Mouse (Mus musculus) adrenal gland, postnatal 10 days (tissue): ENCODE measurements around the gene Abca6. TPM values are rescaled to one million over a fixed set of nuclear protein-coding genes. Genes with fewer than 3 reads are reported as not detected.

Experiments
- DNase-seq: peaks from one replicate; pipeline ENCODE4 v3.0.0; 2021; ENCODE audit warnings: mixed read lengths
- total RNA-seq, 2 experiments: library from RNA; stranded (reverse); gene quantifications; 2 replicates each; pipeline ENCODE4 v1.2.3; 2021

Gene Abca6
- total RNA-seq, 2 experiments from 2014 or later = 10.6 to 21.0 TPM

- no peak for DNase-seq
Observed at GRCm38 (mm10) chr11:110196561-110197306, 54.8 kb downstream of the Abca6 start.

- no peak for DNase-seq
Observed at GRCm38 (mm10) chr11:110195310-110195709, 56.3 kb downstream of the Abca6 start.

- DNase-seq = no peak
Observed at GRCm38 (mm10) chr11:110171212-110171611, 80.4 kb downstream of the Abca6 start.

- DNase-seq = peak; percentile 9
Observed at GRCm38 (mm10) chr11:110167459-110168251, 83.9 kb downstream of the Abca6 start, which contains the start of gene Abca9. TSS of gene Abca9 (minus strand) at chr11:110168196.

GRCm38 (mm10) chr11:110165822-110166221, 85.8 kb downstream of the Abca6 start:
- no peak for DNase-seq

- DNase-seq = no peak
Observed at GRCm38 (mm10) chr11:110165409-110165808, 86.2 kb downstream of the Abca6 start.

GRCm38 (mm10) chr11:110157059-110157458, 94.5 kb downstream of the Abca6 start:
- no peak for DNase-seq

- DNase-seq = no peak
Observed at GRCm38 (mm10) chr11:110155985-110156384, 95.6 kb downstream of the Abca6 start.

GRCm38 (mm10) chr11:110147640-110148039, 103.9 kb downstream of the Abca6 start:
- DNase-seq = no peak

- no peak for DNase-seq
Observed at GRCm38 (mm10) chr11:110145421-110145820, 106.2 kb downstream of the Abca6 start.

GRCm38 (mm10) chr11:110130760-110131159, 120.8 kb downstream of the Abca6 start:
- DNase-seq = peak; percentile 2

Other genes with a start within 250 kb of the Abca6 start
- gene Abca8a, start 155.8 kb downstream of the Abca6 start, total RNA-seq = 10 to 100 TPM; 40.4 to 43.0 TPM
- gene Abca9, start 83.6 kb downstream of the Abca6 start, total RNA-seq = 10 to 100 TPM; 10.3 to 10.5 TPM
- 10 to 100 TPM in 1 of 2 experiments, 1 to 10 TPM in 1; 9.7 to 10.3 TPM for gene Abca5, start 85.9 kb upstream of the Abca6 start, total RNA-seq
- gene Map2k6, start 147.3 kb upstream of the Abca6 start, total RNA-seq = 10 to 100 TPM in 1 of 2 experiments, 1 to 10 TPM in 1; 7.6 to 11.0 TPM